In the genomic region with DNA sequence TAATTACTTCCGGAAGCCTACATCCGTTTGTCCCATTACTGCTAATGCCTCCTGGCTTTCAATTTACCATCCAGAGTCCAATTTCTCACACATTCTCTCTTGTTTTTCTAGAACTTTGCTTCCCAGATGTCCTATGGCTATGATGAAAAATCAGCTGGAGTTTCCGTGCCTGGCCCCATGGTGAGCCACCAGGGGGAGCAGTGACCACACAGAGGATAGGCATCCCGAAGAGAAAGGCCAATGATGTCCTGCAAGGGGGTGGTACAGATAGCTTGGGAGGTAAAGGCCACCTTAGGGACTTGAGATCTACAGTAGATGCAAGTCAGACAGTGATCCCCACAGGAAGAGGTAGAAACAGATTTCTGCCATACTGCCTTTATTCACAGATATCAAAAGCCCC, we compare ENCODE assay signal across 9 mouse cellular contexts. TPM values are rescaled to one million over a fixed set of nuclear protein-coding genes. Genes with fewer than 3 reads are reported as not detected.
DNase-seq lines count a peak whose midpoint lies in the region; ATAC-seq and TF ChIP-seq lines count a peak whose summit lies in the region.
"Had no signal": no experiment of that assay in that cellular context is flagged by ENCODE, and none has a peak within 500 bp of the region (broad histone marks: within the 10 kb centered on the region; RNA-seq: fewer than 3 reads in every experiment).

No protein-coding gene starts in this region.

- H3K9me3 ChIP-seq in kidney, postnatal 0 days (replicated peaks; ENCODE audit: low read length), result no peaks in the 10 kb centered on the region
- H3K9me3 ChIP-seq in liver, embryonic 11.5 days (ENCODE audit: control insufficient read depth, low read length), result no peaks in the 10 kb centered on the region
- H3K9me3 ChIP-seq: hindbrain, embryonic 15.5 days had no signal

- H3K4me3 ChIP-seq in kidney, postnatal 0 days (replicated peaks; ENCODE audit: low read depth, low read length), result no peak overlapping the region
- no peak overlapping the region for H3K4me3 ChIP-seq in liver, embryonic 11.5 days (ENCODE audit: low read depth, low read length)
- H3K4me3 ChIP-seq: hindbrain, embryonic 15.5 days had no signal

- DNase-seq in urinary bladder, postnatal 25 days (ENCODE audit: low spot score), result peak; percentile 76
- DNase-seq in urinary bladder, adult 2 months (ENCODE audit: low spot score), result no peak
- DNase-seq in cerebellum, adult 18-20 months, result peak; percentile 74 to 81
- DNase-seq in gastrocnemius, postnatal 10 days, result peak; percentile 83
- peak; percentile 86 for DNase-seq in kidney, postnatal 0 days (ENCODE audit: low spot score)
- no peak for DNase-seq in liver, embryonic 11.5 days (ENCODE audit: low spot score)
- peak; percentile 81 for DNase-seq in retina, postnatal 1 day

- H3K9ac ChIP-seq in kidney, postnatal 0 days (ENCODE audit: low read depth, low read length), result no peak overlapping the region
- no peak overlapping the region for H3K9ac ChIP-seq in liver, embryonic 11.5 days (ENCODE audit: low read depth, low read length)
- H3K9ac ChIP-seq: hindbrain, embryonic 15.5 days had no signal

- no peak overlapping the region for H3K27ac ChIP-seq in kidney, postnatal 0 days
- H3K27ac ChIP-seq in liver, embryonic 11.5 days (ENCODE audit: low read depth, low read length), result no peak overlapping the region
- H3K27ac ChIP-seq: hindbrain, embryonic 15.5 days had no signal

- peak; percentile 92 for TF ChIP-seq CTCF in kidney, postnatal 0 days (IDR thresholded peaks at IDR 0.05; ENCODE audit: low read depth)

- WGBS in kidney, postnatal 0 days, result 18% methylated on average over 4 of the region's 4 CpGs
- 17% methylated on average over 4 of the region's 4 CpGs for WGBS in liver, embryonic 11.5 days

- 0 out of 2 replicates have a peak, but pooled peaks cover 5% of the 10 kb centered on the region for H3K36me3 ChIP-seq in kidney, postnatal 0 days (ENCODE audit: insufficient read depth, low read length)
- peaks cover 2% of the 10 kb centered on the region; the same call in 1 of the 2 replicates for H3K36me3 ChIP-seq in liver, embryonic 11.5 days (ENCODE audit: control insufficient read depth, insufficient read depth, low read length)
- H3K36me3 ChIP-seq: hindbrain, embryonic 15.5 days had no signal

- H3K27me3 ChIP-seq in kidney, postnatal 0 days (ENCODE audit: insufficient read depth, low read length), result 0 out of 2 replicates have a peak, but pooled peaks cover 6% of the 10 kb centered on the region
- peaks cover 70% of the 10 kb centered on the region for H3K27me3 ChIP-seq in liver, embryonic 11.5 days (replicated peaks; ENCODE audit: control insufficient read depth, insufficient read depth, low read length)

- no peak for ATAC-seq in kidney, postnatal 0 days (replicated peaks; ENCODE audit: low FRiP score, low read depth)
- ATAC-seq in liver, embryonic 11.5 days (replicated peaks; ENCODE audit: low FRiP score), result no peak
- ATAC-seq in megakaryocyte-erythroid progenitor cell, adult 5-6 weeks (replicated peaks; ENCODE audit: low FRiP score, low TSS enrichment, poor library complexity, severe bottlenecking), result no peak

- H3K4me1 ChIP-seq in kidney, postnatal 0 days (replicated peaks; ENCODE audit: insufficient read depth, low read length), result peaks cover 11% of the 10 kb centered on the region; the same call in 1 of the 2 replicates
- H3K4me1 ChIP-seq in liver, embryonic 11.5 days (replicated peaks; ENCODE audit: control insufficient read depth, insufficient read depth, low read length), result peaks cover 4% of the 10 kb centered on the region

- H3K4me2 ChIP-seq in kidney, postnatal 0 days (ENCODE audit: low read length), result 0 out of 2 replicates have a peak overlapping the region, but pooled peaks have one; percentile 77
- H3K4me2 ChIP-seq in liver, embryonic 11.5 days, result peak overlapping the region; percentile 28; the same call in 1 of the 2 replicates
- H3K4me2 ChIP-seq: hindbrain, embryonic 15.5 days had no signal

RNA-seq across cellular contexts. Expression of a gene that starts 3.3 kb away (rescaled TPM):
- 953 and 1,532 TPM in 2 replicates for polyA plus RNA-seq in urinary bladder, adult 2 months (2012; rRNA removed)
- 1,000 to 10,000 TPM; 5,070 to 7,999 TPM for total RNA-seq in gastrocnemius, postnatal 10 days (2021)
- 353 and 441 TPM in 2 replicates for polyA plus RNA-seq in kidney, postnatal 0 days (2015; fragmentation: Nextera tagmentation; extraction: Ambion mirVana)
- polyA plus RNA-seq in liver, embryonic 11.5 days (2014; fragmentation: Nextera tagmentation; extraction: Ambion mirVana), result 191 and 221 TPM in 2 replicates
- total RNA-seq in megakaryocyte-erythroid progenitor cell, adult 5-6 weeks (2014; fragmentation: Nextera tagmentation), result not detected in 2 replicates
- not detected in 2 replicates for total RNA-seq in megakaryocyte-erythroid progenitor cell, adult 5-6 weeks (2017)

RNA-seq across cellular contexts. Expression of a gene that starts 28.1 kb away (rescaled TPM):
- 0.19 and 0.22 TPM in 2 replicates for polyA plus RNA-seq in urinary bladder, adult 2 months (2012; rRNA removed)
- total RNA-seq in gastrocnemius, postnatal 10 days (2021), result not detected
- polyA plus RNA-seq in kidney, postnatal 0 days (2015; fragmentation: Nextera tagmentation; extraction: Ambion mirVana), result not detected in 2 replicates
- not detected in 2 replicates for polyA plus RNA-seq in liver, embryonic 11.5 days (2014; fragmentation: Nextera tagmentation; extraction: Ambion mirVana)
- not detected in 2 replicates for total RNA-seq in megakaryocyte-erythroid progenitor cell, adult 5-6 weeks (2014; fragmentation: Nextera tagmentation)
- total RNA-seq in megakaryocyte-erythroid progenitor cell, adult 5-6 weeks (2017), result not detected in 2 replicates
- polyA plus RNA-seq: hindbrain, embryonic 15.5 days had no signal

RNA-seq across cellular contexts. Expression of a gene that starts 36.8 kb away (rescaled TPM):
- polyA plus RNA-seq in urinary bladder, adult 2 months (2012; rRNA removed), result 69.2 and 93.5 TPM in 2 replicates
- 100 to 1,000 TPM; 185 to 194 TPM for total RNA-seq in gastrocnemius, postnatal 10 days (2021)
- 0.28 and 0.52 TPM in 2 replicates for polyA plus RNA-seq in kidney, postnatal 0 days (2015; fragmentation: Nextera tagmentation; extraction: Ambion mirVana)
- 0.22 and 0.30 TPM in 2 replicates for polyA plus RNA-seq in liver, embryonic 11.5 days (2014; fragmentation: Nextera tagmentation; extraction: Ambion mirVana)
- not detected in 2 replicates for total RNA-seq in megakaryocyte-erythroid progenitor cell, adult 5-6 weeks (2014; fragmentation: Nextera tagmentation)
- not detected in 2 replicates for total RNA-seq in megakaryocyte-erythroid progenitor cell, adult 5-6 weeks (2017)

RNA-seq across cellular contexts. Expression of a gene that starts 51.6 kb away (rescaled TPM):
- 16.0 and 35.7 TPM in 2 replicates for polyA plus RNA-seq in urinary bladder, adult 2 months (2012; rRNA removed)
- total RNA-seq in gastrocnemius, postnatal 10 days (2021), result 10 to 100 TPM; 46.8 to 54.9 TPM
- 10.3 and 10.6 TPM in 2 replicates for polyA plus RNA-seq in kidney, postnatal 0 days (2015; fragmentation: Nextera tagmentation; extraction: Ambion mirVana)
- 21.9 and 27.9 TPM in 2 replicates for polyA plus RNA-seq in liver, embryonic 11.5 days (2014; fragmentation: Nextera tagmentation; extraction: Ambion mirVana)
- total RNA-seq in megakaryocyte-erythroid progenitor cell, adult 5-6 weeks (2014; fragmentation: Nextera tagmentation), result 121 and 137 TPM in 2 replicates
- 174 and 229 TPM in 2 replicates for total RNA-seq in megakaryocyte-erythroid progenitor cell, adult 5-6 weeks (2017)

Comparison
In these comparisons a context has a peak if more than half of its experiments do, and no peak if none do; other contexts are left out.
1. DNase-seq: peak in urinary bladder, postnatal 25 days (single experiment), cerebellum, adult 18-20 months (2 of 2), gastrocnemius, postnatal 10 days (single experiment), kidney, postnatal 0 days (single experiment) and retina, postnatal 1 day (single experiment); none in urinary bladder, adult 2 months (single experiment) and liver, embryonic 11.5 days (single experiment).
2. RNA of a gene that starts 36.8 kb away (polyA plus RNA-seq): 69.2 to 93.5 TPM in urinary bladder, adult 2 months; 0.22 to 0.30 TPM in liver, embryonic 11.5 days and 0.28 to 0.52 TPM in kidney, postnatal 0 days; every median in the first group is over 10 times any median in the second.